Comparison of ENCODE assay signal across 25 mouse cellular contexts in genomic region chr4:89463121-89463520, GRCm38 (mm10).
DNase-seq lines count a peak whose midpoint lies in the region; ATAC-seq and TF ChIP-seq lines count a peak whose summit lies in the region.
"Had no signal": no experiment of that assay in that cellular context is flagged by ENCODE, and none has a peak within 500 bp of the region (broad histone marks: within the 10 kb centered on the region; RNA-seq: fewer than 3 reads in every experiment).

No protein-coding gene starts in this region.

- H3K4me2 ChIP-seq in midbrain, embryonic 11.5 days = no peak overlapping the region
- no peak overlapping the region for H3K4me2 ChIP-seq in midbrain, postnatal 0 days (ENCODE audit: low read depth, low read length, poor library complexity, severe bottlenecking)

- 91% methylated on average over 4 of the region's 4 CpGs for WGBS in midbrain, embryonic 11.5 days
- WGBS in midbrain, postnatal 0 days = 87% methylated on average over 4 of the region's 4 CpGs

- peak; percentile 57 for DNase-seq in heart, adult 11 months
- DNase-seq in heart, adult 9 months (ENCODE audit: low spot score in 2 of 2) = no peak
- DNase-seq in midbrain, embryonic 11.5 days (ENCODE audit: low spot score, missing footprints) = peak; percentile 39
- no peak for DNase-seq in midbrain, postnatal 0 days (ENCODE audit: low spot score)
- DNase-seq in A20 (ENCODE audit: low read depth, low spot score) (peak; percentile 74), NIH3T3 (ENCODE audit: low read depth) (peak; percentile 43), adipocyte (ENCODE audit: low spot score) (no peak)
- DNase-seq in thymus, postnatal 4 days = no peak
- DNase-seq: adrenal gland, adult 2 months; adrenal gland, adult 8-10 months; adrenal gland, postnatal 10 days; adrenal gland, postnatal 14 days; adrenal gland, postnatal 25 days; adrenal gland, postnatal 36 days; B cell, adult 2 months; cerebellum, adult 11 months; cerebellum, adult 11-12 months; cerebellum, adult 18-20 months; cerebellum, adult 2 months; cerebellum, adult 8-10 months had no signal

- H3K36me3 ChIP-seq in midbrain, embryonic 11.5 days (ENCODE audit: control insufficient read depth, insufficient read depth, low read length) = no peaks in the 10 kb centered on the region
- H3K36me3 ChIP-seq in midbrain, postnatal 0 days (ENCODE audit: insufficient read depth, low read length) = no peaks in the 10 kb centered on the region
- H3K36me3 ChIP-seq: G1E had no signal

- H3K27ac ChIP-seq in midbrain, embryonic 11.5 days (ENCODE audit: low read depth, low read length) = no peak overlapping the region
- H3K27ac ChIP-seq in midbrain, postnatal 0 days (ENCODE audit: low read depth, low read length) = no peak overlapping the region

- no peaks in the 10 kb centered on the region for H3K4me1 ChIP-seq in midbrain, embryonic 11.5 days (ENCODE audit: control insufficient read depth, insufficient read depth, low read length)
- no peaks in the 10 kb centered on the region for H3K4me1 ChIP-seq in midbrain, postnatal 0 days (ENCODE audit: insufficient read depth, low read length)

- no peaks in the 10 kb centered on the region for H3K9me3 ChIP-seq in midbrain, embryonic 11.5 days (ENCODE audit: control insufficient read depth, low read length)
- H3K9me3 ChIP-seq in midbrain, postnatal 0 days (ENCODE audit: low read length) = no peaks in the 10 kb centered on the region

- no peak for TF ChIP-seq CTCF in midbrain, postnatal 0 days (IDR thresholded peaks at IDR 0.05)

- no peak overlapping the region for H3K4me3 ChIP-seq in midbrain, embryonic 11.5 days (ENCODE audit: low read depth, low read length)
- no peak overlapping the region for H3K4me3 ChIP-seq in midbrain, postnatal 0 days (ENCODE audit: low read depth, low read length)

- H3K9ac ChIP-seq in midbrain, embryonic 11.5 days (ENCODE audit: low read length) = no peak overlapping the region
- H3K9ac ChIP-seq in midbrain, postnatal 0 days (replicated peaks; ENCODE audit: low read length, poor library complexity, severe bottlenecking) = no peak overlapping the region

- no peaks in the 10 kb centered on the region for H3K27me3 ChIP-seq in midbrain, embryonic 11.5 days (ENCODE audit: control insufficient read depth, insufficient read depth, low read length)
- H3K27me3 ChIP-seq in midbrain, postnatal 0 days (ENCODE audit: insufficient read depth, low read length) = no peaks in the 10 kb centered on the region
- H3K27me3 ChIP-seq: CH12.LX, Patski had no signal

- no peak for ATAC-seq in midbrain, embryonic 11.5 days (ENCODE audit: low FRiP score)
- no peak for ATAC-seq in midbrain, postnatal 0 days (ENCODE audit: low FRiP score)
- ATAC-seq: activated CD4-positive, CD25-positive, alpha-beta regulatory T cell, adult 4 months; CD4-positive, CD25-positive, alpha-beta regulatory T cell, adult 4 months; Patski had no signal

Comparison
In these comparisons a context has a peak if more than half of its experiments do, and no peak if none do; other contexts are left out.
1. DNase-seq: peak in heart, adult 11 months (single experiment), midbrain, embryonic 11.5 days (single experiment), A20 (single experiment) and NIH3T3 (single experiment); none in heart, adult 9 months (0 of 2), midbrain, postnatal 0 days (single experiment), adipocyte (single experiment) and thymus, postnatal 4 days (single experiment).